ENCODE assay signal across 12 mouse cellular contexts in the genomic region with DNA sequence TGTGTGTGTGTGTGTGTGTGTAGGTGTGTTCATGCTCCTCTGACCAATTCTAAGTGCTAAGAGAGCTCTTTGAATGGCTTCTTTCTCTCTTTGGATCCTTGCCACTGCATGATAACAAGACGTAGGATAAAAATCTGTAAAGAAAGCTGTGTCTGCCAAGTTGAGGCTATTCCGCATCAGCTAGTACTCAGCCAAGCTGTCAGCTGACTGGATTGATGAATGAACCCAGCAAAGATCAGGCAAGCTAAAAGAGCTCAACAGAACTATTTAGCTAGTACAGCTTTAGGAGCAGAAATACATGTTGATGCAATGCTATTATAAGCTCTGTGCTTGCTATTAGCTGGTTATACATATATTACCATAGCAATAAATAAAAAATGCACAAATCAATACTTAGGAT. TPM values are rescaled to one million over a fixed set of nuclear protein-coding genes. Genes with fewer than 3 reads are reported as not detected.
DNase-seq lines count a peak whose midpoint lies in the region; ATAC-seq and TF ChIP-seq lines count a peak whose summit lies in the region.
"Had no signal": no experiment of that assay in that cellular context is flagged by ENCODE, and none has a peak within 500 bp of the region (broad histone marks: within the 10 kb centered on the region; RNA-seq: fewer than 3 reads in every experiment).

No protein-coding gene starts in this region.

- TF ChIP-seq EP300 in lung, postnatal 0 days (IDR thresholded peaks at IDR 0.05) = no peak

- 56% methylated on average over 2 of the region's 2 CpGs for WGBS in hindbrain, embryonic 12.5 days
- whole genome bisulfite sequencing in hindbrain, embryonic 11.5 days = 71% methylated on average over 2 of the region's 2 CpGs
- 22% methylated on average over 2 of the region's 2 CpGs for WGBS in lung, postnatal 0 days
- WGBS in forebrain, embryonic 14.5 days = 5% methylated on average over 2 of the region's 2 CpGs
- 42% methylated on average over 2 of the region's 2 CpGs for WGBS in midbrain, postnatal 0 days

- no peaks in the 10 kb centered on the region for H3K4me1 ChIP-seq in hindbrain, embryonic 12.5 days
- H3K4me1 ChIP-seq in hindbrain, embryonic 11.5 days (replicated peaks; ENCODE audit: control insufficient read depth, insufficient read depth, low read length) = no peaks in the 10 kb centered on the region
- H3K4me1 ChIP-seq in lung, postnatal 0 days (ENCODE audit: insufficient read depth, low read depth, low read length) = no peaks in the 10 kb centered on the region
- peaks cover 5% of the 10 kb centered on the region; the same call in 1 of the 2 replicates for H3K4me1 ChIP-seq in forebrain, embryonic 14.5 days (ENCODE audit: control insufficient read depth, insufficient read depth, low read length)
- H3K4me1 ChIP-seq in midbrain, postnatal 0 days (ENCODE audit: insufficient read depth, low read length) = no peaks in the 10 kb centered on the region
- H3K4me1 ChIP-seq: embryonic facial prominence, embryonic 12.5 days; limb, embryonic 15.5 days had no signal

- no peak overlapping the region for H3K4me2 ChIP-seq in hindbrain, embryonic 12.5 days (replicated peaks)
- H3K4me2 ChIP-seq in hindbrain, embryonic 11.5 days (replicated peaks; ENCODE audit: low read depth, low read length) = no peak overlapping the region
- H3K4me2 ChIP-seq in lung, postnatal 0 days (replicated peaks; ENCODE audit: low read depth, low read length) = no peak overlapping the region
- no peak overlapping the region for H3K4me2 ChIP-seq in forebrain, embryonic 14.5 days (ENCODE audit: low read length)
- H3K4me2 ChIP-seq in midbrain, postnatal 0 days (ENCODE audit: low read depth, low read length, poor library complexity, severe bottlenecking) = no peak overlapping the region
- H3K4me2 ChIP-seq: embryonic facial prominence, embryonic 12.5 days; heart, embryonic 12.5 days; limb, embryonic 15.5 days had no signal

- H3K9ac ChIP-seq in hindbrain, embryonic 12.5 days = no peak overlapping the region
- no peak overlapping the region for H3K9ac ChIP-seq in hindbrain, embryonic 11.5 days (ENCODE audit: low read depth, low read length)
- no peak overlapping the region for H3K9ac ChIP-seq in lung, postnatal 0 days (replicated peaks; ENCODE audit: low read depth)
- no peak overlapping the region for H3K9ac ChIP-seq in forebrain, embryonic 14.5 days (ENCODE audit: low read length)
- H3K9ac ChIP-seq in midbrain, postnatal 0 days (replicated peaks; ENCODE audit: low read length, poor library complexity, severe bottlenecking) = no peak overlapping the region
- H3K9ac ChIP-seq: embryonic facial prominence, embryonic 12.5 days; heart, embryonic 12.5 days; limb, embryonic 15.5 days had no signal

- no peak for DNase-seq in hindbrain, embryonic 11.5 days (ENCODE audit: low spot score)
- peak; percentile 51 for DNase-seq in lung, postnatal 0 days (ENCODE audit: low spot score)
- no peak for DNase-seq in lung, adult 18-20 months
- DNase-seq in forebrain, embryonic 14.5 days (ENCODE audit: low spot score) = peak; percentile 96
- DNase-seq in midbrain, postnatal 0 days (ENCODE audit: low spot score) = peak; percentile 83
- DNase-seq in embryo, embryonic 9.5 days (ENCODE audit: extremely low spot score) = no peak
- no peak for DNase-seq in heart, adult 9 months (ENCODE audit: low spot score in 2 of 2)
- DNase-seq: adrenal gland, postnatal 14 days had no signal

- no peaks in the 10 kb centered on the region for H3K9me3 ChIP-seq in hindbrain, embryonic 12.5 days (replicated peaks)
- H3K9me3 ChIP-seq in hindbrain, embryonic 11.5 days (ENCODE audit: control insufficient read depth, low read length) = no peaks in the 10 kb centered on the region
- H3K9me3 ChIP-seq in lung, postnatal 0 days (ENCODE audit: low read length) = no peaks in the 10 kb centered on the region
- H3K9me3 ChIP-seq in forebrain, embryonic 14.5 days (replicated peaks; ENCODE audit: control insufficient read depth, low read length) = no peaks in the 10 kb centered on the region
- no peaks in the 10 kb centered on the region for H3K9me3 ChIP-seq in midbrain, postnatal 0 days (ENCODE audit: low read length)
- H3K9me3 ChIP-seq: embryonic facial prominence, embryonic 12.5 days; heart, embryonic 12.5 days; limb, embryonic 15.5 days had no signal

- H3K36me3 ChIP-seq in hindbrain, embryonic 12.5 days = peaks cover 2% of the 10 kb centered on the region; the same call in 1 of the 2 replicates
- H3K36me3 ChIP-seq in hindbrain, embryonic 11.5 days (ENCODE audit: control insufficient read depth, insufficient read depth, low read length) = no peaks in the 10 kb centered on the region
- no peaks in the 10 kb centered on the region for H3K36me3 ChIP-seq in lung, postnatal 0 days (ENCODE audit: insufficient read depth, low read length)
- no peaks in the 10 kb centered on the region for H3K36me3 ChIP-seq in forebrain, embryonic 14.5 days (ENCODE audit: control insufficient read depth, insufficient read depth, low read length)
- 0 out of 2 replicates have a peak, but pooled peaks cover 2% of the 10 kb centered on the region for H3K36me3 ChIP-seq in midbrain, postnatal 0 days (ENCODE audit: insufficient read depth, low read length)
- H3K36me3 ChIP-seq: embryonic facial prominence, embryonic 12.5 days had no signal

- H3K4me3 ChIP-seq in hindbrain, embryonic 12.5 days = no peak overlapping the region
- no peak overlapping the region for H3K4me3 ChIP-seq in hindbrain, embryonic 11.5 days (ENCODE audit: low read depth, low read length)
- no peak overlapping the region for H3K4me3 ChIP-seq in lung, postnatal 0 days (ENCODE audit: low read depth, low read length)
- H3K4me3 ChIP-seq in forebrain, embryonic 14.5 days (ENCODE audit: low read depth, low read length) = no peak overlapping the region
- no peak overlapping the region for H3K4me3 ChIP-seq in midbrain, postnatal 0 days (ENCODE audit: low read depth, low read length)
- H3K4me3 ChIP-seq: embryonic facial prominence, embryonic 12.5 days; heart, embryonic 12.5 days; limb, embryonic 15.5 days had no signal

- 0 out of 2 replicates have a peak, but pooled peaks have one; percentile 32 for ATAC-seq in hindbrain, embryonic 12.5 days (ENCODE audit: low FRiP score)
- ATAC-seq in hindbrain, embryonic 11.5 days (ENCODE audit: low FRiP score) = no peak
- ATAC-seq in lung, postnatal 0 days = no peak
- ATAC-seq in forebrain, embryonic 14.5 days = peak; percentile 96
- ATAC-seq in midbrain, postnatal 0 days (ENCODE audit: low FRiP score) = no peak

- H3K27ac ChIP-seq in hindbrain, embryonic 12.5 days = no peak overlapping the region
- H3K27ac ChIP-seq in hindbrain, embryonic 11.5 days (ENCODE audit: low read depth, low read length) = no peak overlapping the region
- H3K27ac ChIP-seq in lung, postnatal 0 days (ENCODE audit: low read length) = no peak overlapping the region
- 0 out of 2 replicates have a peak overlapping the region, but pooled peaks have one; percentile 27 for H3K27ac ChIP-seq in forebrain, embryonic 14.5 days (ENCODE audit: low read depth, low read length)
- H3K27ac ChIP-seq in midbrain, postnatal 0 days (ENCODE audit: low read depth, low read length) = no peak overlapping the region
- H3K27ac ChIP-seq: embryonic facial prominence, embryonic 12.5 days; limb, embryonic 15.5 days had no signal

- no peaks in the 10 kb centered on the region for H3K27me3 ChIP-seq in hindbrain, embryonic 12.5 days
- no peaks in the 10 kb centered on the region for H3K27me3 ChIP-seq in hindbrain, embryonic 11.5 days (ENCODE audit: control insufficient read depth, insufficient read depth, low read length)
- H3K27me3 ChIP-seq in lung, postnatal 0 days (replicated peaks; ENCODE audit: insufficient read depth, low read length) = no peaks in the 10 kb centered on the region
- no peaks in the 10 kb centered on the region for H3K27me3 ChIP-seq in forebrain, embryonic 14.5 days (replicated peaks; ENCODE audit: control insufficient read depth, insufficient read depth, low read length)
- H3K27me3 ChIP-seq in midbrain, postnatal 0 days (ENCODE audit: insufficient read depth, low read length) = no peaks in the 10 kb centered on the region
- H3K27me3 ChIP-seq: embryonic facial prominence, embryonic 12.5 days; heart, embryonic 12.5 days; limb, embryonic 15.5 days had no signal

- no peak for TF ChIP-seq CTCF in lung, postnatal 0 days (IDR thresholded peaks at IDR 0.05)
- no peak for TF ChIP-seq CTCF in midbrain, postnatal 0 days (IDR thresholded peaks at IDR 0.05)

RNA-seq across cellular contexts. Expression of a gene that starts 25.7 kb away (rescaled TPM):
- 46.1 and 47.6 TPM in 2 replicates for polyA plus RNA-seq in hindbrain, embryonic 12.5 days (2016; fragmentation: Nextera tagmentation; extraction: Ambion mirVana)
- polyA plus RNA-seq in hindbrain, embryonic 11.5 days (2014; fragmentation: Nextera tagmentation; extraction: Ambion mirVana) = 34.4 and 37.6 TPM in 2 replicates
- 15.2 and 16.6 TPM in 2 replicates for polyA plus RNA-seq in lung, postnatal 0 days (2015; fragmentation: Nextera tagmentation; extraction: Ambion mirVana)
- polyA plus RNA-seq in forebrain, embryonic 14.5 days (2014; fragmentation: Nextera tagmentation; extraction: Ambion mirVana) = 28.6 and 30.5 TPM in 2 replicates
- total RNA-seq in midbrain, postnatal 0 days (2014; rRNA removed) = 38.0 and 44.4 TPM in 2 replicates
- 19.8 and 22.0 TPM in 2 replicates for polyA plus RNA-seq in midbrain, postnatal 0 days (2015; fragmentation: Nextera tagmentation; extraction: Ambion mirVana)

Comparison
In these comparisons a context has a peak if more than half of its experiments do, and no peak if none do; other contexts are left out.
1. ATAC-seq: peak in hindbrain, embryonic 12.5 days (single experiment) and forebrain, embryonic 14.5 days (single experiment); none in hindbrain, embryonic 11.5 days (single experiment), lung, postnatal 0 days (single experiment) and midbrain, postnatal 0 days (single experiment).
2. DNase-seq: peak in lung, postnatal 0 days (single experiment), forebrain, embryonic 14.5 days (single experiment) and midbrain, postnatal 0 days (single experiment); none in hindbrain, embryonic 11.5 days (single experiment), lung, adult 18-20 months (0 of 2), embryo, embryonic 9.5 days (single experiment) and heart, adult 9 months (0 of 2).